Mouse (Mus musculus): ENCODE data around the gene Pgc. TPM values are rescaled to one million over a fixed set of nuclear protein-coding genes. Genes with fewer than 3 reads are reported as not detected.

Pgc gene
- polyA plus RNA-seq (2012; rRNA removed) = not detected in 2 replicates

GRCm38 (mm10) chr17:47726566-47726965, at the start of gene Pgc:
Gene Pgc (plus strand): TSS chr17:47726842.
- no peak for TF ChIP-seq CTCF (IDR thresholded peaks at IDR 0.05; ENCODE audit: extremely low read depth, insufficient read depth, low read length)
- no peak for TF ChIP-seq POLR2A (IDR thresholded peaks at IDR 0.05; ENCODE audit: extremely low read depth, insufficient read depth, low read length)
- no peak within 1 kb of the TSS for H3K4me3 ChIP-seq (ENCODE audit: insufficient read depth, low read length)
- H3K4me1 ChIP-seq (ENCODE audit: control insufficient read depth, insufficient read depth, low read length) = no peaks in the 10 kb centered on the region
- H3K27ac ChIP-seq (ENCODE audit: insufficient read depth, low read length) = no peak within 1 kb of the TSS

GRCm38 (mm10) chr17:47678238-47678637, 48.4 kb upstream of the Pgc start:
- H3K27ac ChIP-seq (ENCODE audit: insufficient read depth, low read length) = no peak overlapping the region
- peaks cover under 1% of the 10 kb centered on the region for H3K4me1 ChIP-seq (ENCODE audit: control insufficient read depth, insufficient read depth, low read length)
- no peak for TF ChIP-seq POLR2A (IDR thresholded peaks at IDR 0.05; ENCODE audit: extremely low read depth, insufficient read depth, low read length)
- no peak for TF ChIP-seq CTCF (IDR thresholded peaks at IDR 0.05; ENCODE audit: extremely low read depth, insufficient read depth, low read length)
- no peak overlapping the region for H3K4me3 ChIP-seq (ENCODE audit: insufficient read depth, low read length)

DNA sequence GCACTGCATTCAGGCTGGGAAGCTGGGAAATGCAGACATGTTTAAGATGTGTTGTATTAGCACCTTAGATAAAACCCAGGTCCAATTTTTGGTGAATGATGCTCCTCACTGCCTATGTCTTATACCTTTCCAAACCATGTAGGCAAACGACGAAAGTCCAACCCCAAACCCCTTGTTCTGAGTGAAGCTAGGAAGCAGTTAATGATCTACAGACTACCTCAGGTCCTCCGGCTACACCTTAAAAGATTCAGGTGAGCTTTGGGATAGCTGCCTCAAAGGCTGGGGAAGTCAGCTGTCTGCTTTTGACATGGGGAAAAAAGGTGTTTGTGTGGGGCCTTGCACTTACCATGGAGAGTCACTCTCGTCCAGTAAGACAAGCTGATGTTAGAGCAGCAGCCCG, 47.9 kb upstream of the Pgc start:
- H3K4me3 ChIP-seq (ENCODE audit: insufficient read depth, low read length) = no peak overlapping the region
- TF ChIP-seq CTCF (IDR thresholded peaks at IDR 0.05; ENCODE audit: extremely low read depth, insufficient read depth, low read length) (no peak), POLR2A (IDR thresholded peaks at IDR 0.05; ENCODE audit: extremely low read depth, insufficient read depth, low read length) (no peak)
- H3K4me1 ChIP-seq (ENCODE audit: control insufficient read depth, insufficient read depth, low read length) = no peaks in the 10 kb centered on the region
- H3K27ac ChIP-seq (ENCODE audit: insufficient read depth, low read length) = no peak overlapping the region

GRCm38 (mm10) chr17:47682836-47683235, 43.8 kb upstream of the Pgc start:
- no peak overlapping the region for H3K27ac ChIP-seq (ENCODE audit: insufficient read depth, low read length)
- no peak overlapping the region for H3K4me3 ChIP-seq (ENCODE audit: insufficient read depth, low read length)
- peaks cover 2% of the 10 kb centered on the region; the same call in 1 of the 2 replicates for H3K4me1 ChIP-seq (ENCODE audit: control insufficient read depth, insufficient read depth, low read length)
- no peak for TF ChIP-seq CTCF (IDR thresholded peaks at IDR 0.05; ENCODE audit: extremely low read depth, insufficient read depth, low read length)
- TF ChIP-seq POLR2A (IDR thresholded peaks at IDR 0.05; ENCODE audit: extremely low read depth, insufficient read depth, low read length) = no peak

GRCm38 (mm10) chr17:47687409-47688343, 39.0 kb upstream of the Pgc start:
- Histone ChIP-seq H3K27ac (ENCODE audit: insufficient read depth, low read length) (no peak overlapping the region; the same call in 1 of the 2 replicates), H3K4me3 (ENCODE audit: insufficient read depth, low read length) (peak overlapping the region; percentile 58), H3K4me1 (ENCODE audit: control insufficient read depth, insufficient read depth, low read length) (peaks cover 3% of the 10 kb centered on the region; the same call in 1 of the 2 replicates)
- TF ChIP-seq CTCF (IDR thresholded peaks at IDR 0.05; ENCODE audit: extremely low read depth, insufficient read depth, low read length) (no peak), POLR2A (IDR thresholded peaks at IDR 0.05; ENCODE audit: extremely low read depth, insufficient read depth, low read length) (peak; percentile 88)

DNA sequence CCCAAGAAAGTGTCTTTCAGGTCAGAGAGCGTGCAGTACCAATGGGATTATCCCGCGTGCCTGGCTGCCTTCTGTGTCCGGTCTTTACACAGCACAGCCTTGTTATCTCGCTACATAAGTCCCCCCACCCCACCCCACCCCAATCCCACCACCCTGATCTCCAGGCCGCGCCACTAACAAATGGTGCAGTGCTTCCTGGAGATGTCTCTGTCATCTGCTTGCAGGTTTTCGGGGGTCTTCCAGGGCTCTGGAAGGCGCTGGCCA, 38.4 kb upstream of the Pgc start, which contains the start of gene Tomm6:
Gene Tomm6, minus strand, starts transcription at position 43 of the 264 bp plus-strand sequence.
- TF ChIP-seq POLR2A (IDR thresholded peaks at IDR 0.05; ENCODE audit: extremely low read depth, insufficient read depth, low read length) = no peak
- no peak for TF ChIP-seq CTCF (IDR thresholded peaks at IDR 0.05; ENCODE audit: extremely low read depth, insufficient read depth, low read length)
- peak within 1 kb of the TSS; percentile 58 for H3K4me3 ChIP-seq (ENCODE audit: insufficient read depth, low read length)
- peak within 1 kb of the TSS; percentile 63 for H3K27ac ChIP-seq (ENCODE audit: insufficient read depth, low read length)
- H3K4me1 ChIP-seq (ENCODE audit: control insufficient read depth, insufficient read depth, low read length) = peaks cover 3% of the 10 kb centered on the region; the same call in 1 of the 2 replicates

DNA sequence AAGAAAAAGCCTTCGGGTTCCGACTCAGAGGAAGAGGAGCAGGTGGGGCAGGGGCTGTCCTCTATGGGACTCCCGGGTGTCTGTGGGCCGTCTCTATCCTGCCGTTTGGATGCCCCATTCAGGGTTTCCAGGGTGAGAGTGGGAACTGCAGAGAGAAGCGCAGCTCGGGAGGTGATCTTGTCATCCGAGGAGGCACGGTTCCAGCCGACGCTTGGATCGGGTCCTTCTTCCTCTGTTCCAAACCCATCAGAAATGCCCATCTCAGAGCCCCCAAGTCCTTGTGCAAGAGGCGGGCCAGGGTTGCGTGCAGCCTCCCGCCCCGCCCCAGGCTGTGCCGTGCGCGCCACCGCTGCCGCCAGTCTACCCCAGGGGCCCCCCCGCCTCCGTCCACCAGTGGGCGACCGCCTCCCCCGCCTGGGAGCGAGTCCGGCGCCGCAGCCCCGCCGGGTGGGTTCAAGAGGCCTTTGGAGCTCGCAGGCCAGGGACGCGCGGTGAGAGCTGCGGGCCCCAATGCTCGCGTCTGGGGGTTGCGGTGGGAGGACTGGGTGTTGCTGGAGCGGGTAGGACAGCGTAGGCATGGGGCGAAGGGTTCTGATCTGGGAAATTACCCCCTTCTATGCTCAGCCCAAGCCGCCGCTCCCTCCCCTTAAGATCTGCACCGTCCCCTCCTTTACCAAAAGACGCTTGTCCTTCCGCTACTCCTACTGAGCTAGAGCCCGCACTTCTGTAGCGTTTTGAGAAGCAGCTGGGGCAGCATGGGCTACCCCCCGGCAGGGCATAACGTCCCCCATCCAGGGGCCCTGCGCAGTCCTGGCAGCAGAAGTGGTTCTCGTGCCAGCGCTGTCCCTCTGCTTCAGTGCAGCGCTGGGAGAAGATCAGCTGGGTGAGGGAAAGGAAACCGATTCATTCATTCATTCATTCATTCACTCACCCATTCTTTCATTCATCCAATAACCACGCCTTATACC, 37.8 kb upstream of the Pgc start, which contains the start of gene Frs3:
Gene Frs3, plus strand, starts transcription at position 423 of the 968 bp plus-strand sequence.
- H3K4me3 ChIP-seq (ENCODE audit: insufficient read depth, low read length) = peak within 1 kb of the TSS; percentile 58
- peak within 1 kb of the TSS; percentile 63; the same call in 1 of the 2 replicates for H3K27ac ChIP-seq (ENCODE audit: insufficient read depth, low read length)
- TF ChIP-seq POLR2A (IDR thresholded peaks at IDR 0.05; ENCODE audit: extremely low read depth, insufficient read depth, low read length) = peak; percentile 64
- TF ChIP-seq CTCF (IDR thresholded peaks at IDR 0.05; ENCODE audit: extremely low read depth, insufficient read depth, low read length) = no peak
- H3K4me1 ChIP-seq (ENCODE audit: control insufficient read depth, insufficient read depth, low read length) = peaks cover 3% of the 10 kb centered on the region; the same call in 1 of the 2 replicates

DNA sequence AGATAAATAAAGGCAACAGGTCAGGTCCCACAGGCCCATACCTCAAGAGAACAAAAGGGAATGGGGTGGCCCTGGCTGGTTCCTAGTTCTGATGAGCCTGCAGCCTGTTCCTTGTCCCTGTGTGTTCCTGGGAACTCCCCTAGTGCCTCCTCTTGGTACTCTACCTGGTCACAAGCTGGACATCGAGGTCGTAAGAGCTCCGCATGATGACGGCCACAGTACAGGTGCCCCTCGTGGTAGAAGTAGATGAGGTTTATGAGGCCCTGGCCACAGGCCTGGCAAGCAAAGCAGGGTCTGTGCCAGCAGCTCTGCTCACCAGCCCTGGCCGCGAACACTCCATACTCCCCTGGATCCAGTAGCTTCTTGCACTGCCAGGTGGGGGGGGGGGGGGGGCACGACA, 36.7 kb upstream of the Pgc start:
- Histone ChIP-seq H3K4me3 (ENCODE audit: insufficient read depth, low read length) (peak overlapping the region; percentile 58; the same call in 1 of the 2 replicates), H3K4me1 (ENCODE audit: control insufficient read depth, insufficient read depth, low read length) (peaks cover 3% of the 10 kb centered on the region; the same call in 1 of the 2 replicates), H3K27ac (ENCODE audit: insufficient read depth, low read length) (no peak overlapping the region)
- TF ChIP-seq CTCF (IDR thresholded peaks at IDR 0.05; ENCODE audit: extremely low read depth, insufficient read depth, low read length) (no peak), POLR2A (IDR thresholded peaks at IDR 0.05; ENCODE audit: extremely low read depth, insufficient read depth, low read length) (no peak)

DNA sequence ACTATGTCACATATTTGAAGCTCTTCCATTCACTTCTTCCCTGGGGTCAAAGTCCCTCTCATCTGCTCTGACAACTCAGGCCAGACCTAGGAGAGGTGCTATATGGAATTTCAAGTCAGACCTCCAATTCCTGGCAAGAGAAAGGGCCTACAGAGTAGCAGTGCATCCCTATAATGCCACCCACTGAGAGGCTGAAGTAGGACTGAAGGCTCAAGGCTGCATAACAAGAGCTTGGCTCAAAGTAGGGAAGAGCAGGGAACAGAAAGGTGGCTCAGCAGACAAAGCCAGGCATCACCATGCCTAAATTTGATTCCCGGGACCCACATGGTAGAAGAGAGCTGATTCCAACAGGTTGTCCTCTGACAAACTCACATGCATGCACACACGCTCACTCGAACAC, 35.0 kb upstream of the Pgc start:
- peaks cover 1% of the 10 kb centered on the region; the same call in 1 of the 2 replicates for H3K4me1 ChIP-seq (ENCODE audit: control insufficient read depth, insufficient read depth, low read length)
- H3K4me3 ChIP-seq (ENCODE audit: insufficient read depth, low read length) = no peak overlapping the region
- H3K27ac ChIP-seq (ENCODE audit: insufficient read depth, low read length) = no peak overlapping the region
- TF ChIP-seq POLR2A (IDR thresholded peaks at IDR 0.05; ENCODE audit: extremely low read depth, insufficient read depth, low read length) (no peak), CTCF (IDR thresholded peaks at IDR 0.05; ENCODE audit: extremely low read depth, insufficient read depth, low read length) (no peak)

Data from cortical plate, adult 2 months (tissue).